Mouse (Mus musculus) regulatory T cell (primary cell): ENCODE data around the gene Daxx.

ENCODE experiments used
- in situ Hi-C: fragments of 300-600 bp; cut with MboI, MseI; formaldehyde crosslinking; loops from one replicate; pipeline ENCODE4 v1.15.1; 2025; ENCODE audit warnings: high pct_unique_total_duplicates

Gene Daxx

GRCm38 (mm10) chr17:33918293-33919203 is 9.3 kb downstream of the Daxx start:
- in situ Hi-C loops: loop anchor here (25.0 kb wide), 1 partner anchor 694 kb away; the partner anchor contains the start of genes Agpat1, Egfl8 and Rnf5

GRCm38 (mm10) chr17:33919351-33920281 is 10.4 kb downstream of the Daxx start:
- in situ Hi-C loops: loop anchor here (25.0 kb wide), 1 partner anchor 693 kb away; the partner anchor contains the start of genes Agpat1, Egfl8 and Rnf5

DNA sequence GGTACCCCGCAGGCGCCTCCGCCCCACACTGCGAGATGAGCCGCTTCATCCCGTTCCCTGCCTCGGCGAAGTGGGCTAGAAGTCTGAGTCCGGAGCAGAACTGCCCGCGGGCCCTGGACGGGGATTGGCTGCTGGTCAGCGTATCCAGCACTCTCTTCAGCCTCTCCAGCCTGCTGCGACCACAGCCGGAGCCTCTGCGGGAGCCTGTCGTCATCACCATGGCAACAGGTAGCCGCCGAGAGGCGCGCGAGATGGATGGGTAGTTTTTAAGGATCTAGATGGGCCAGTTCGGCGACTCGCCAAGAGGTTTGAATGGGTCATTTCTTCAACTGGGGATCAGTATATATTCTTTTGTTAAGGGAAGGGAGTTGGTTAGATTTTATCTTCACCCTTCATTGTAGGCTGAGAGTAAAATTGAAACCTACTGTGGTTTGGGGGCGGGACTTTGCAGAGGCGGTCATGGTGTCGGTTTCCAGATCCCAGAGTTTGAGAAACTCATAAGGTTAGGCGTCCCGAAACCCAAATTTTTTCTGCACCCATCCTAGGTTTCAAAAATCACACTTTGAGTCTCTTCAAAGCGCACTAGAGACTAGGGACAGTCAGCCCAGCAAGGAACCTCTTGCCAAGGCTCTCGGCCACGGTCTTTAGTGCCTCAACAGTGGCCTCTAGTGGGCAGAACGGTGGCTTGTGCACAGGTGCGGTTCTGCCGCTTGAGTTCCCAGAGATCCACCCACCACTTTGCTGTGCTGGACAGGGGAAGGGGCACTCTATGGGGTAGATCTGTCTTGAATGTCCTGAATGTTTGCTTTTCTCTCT is 11.3 kb downstream of the Daxx start:
- in situ Hi-C loops: loop anchor here (25.0 kb wide), 1 partner anchor 692 kb away; the partner anchor contains the start of genes Agpat1, Egfl8 and Rnf5

GRCm38 (mm10) chr17:33921361-33921760 is 12.1 kb downstream of the Daxx start:
- in situ Hi-C loops: loop anchor here (25.0 kb wide), 1 partner anchor 691 kb away; the partner anchor contains the start of genes Agpat1, Egfl8 and Rnf5

- in situ Hi-C loops: loop anchor here (25.0 kb wide), 1 partner anchor 688 kb away; the partner anchor contains the start of genes Agpat1, Egfl8 and Rnf5
These were observed 15.5 kb downstream of the Daxx start for GRCm38 (mm10) chr17:33924577-33925283.

DNA sequence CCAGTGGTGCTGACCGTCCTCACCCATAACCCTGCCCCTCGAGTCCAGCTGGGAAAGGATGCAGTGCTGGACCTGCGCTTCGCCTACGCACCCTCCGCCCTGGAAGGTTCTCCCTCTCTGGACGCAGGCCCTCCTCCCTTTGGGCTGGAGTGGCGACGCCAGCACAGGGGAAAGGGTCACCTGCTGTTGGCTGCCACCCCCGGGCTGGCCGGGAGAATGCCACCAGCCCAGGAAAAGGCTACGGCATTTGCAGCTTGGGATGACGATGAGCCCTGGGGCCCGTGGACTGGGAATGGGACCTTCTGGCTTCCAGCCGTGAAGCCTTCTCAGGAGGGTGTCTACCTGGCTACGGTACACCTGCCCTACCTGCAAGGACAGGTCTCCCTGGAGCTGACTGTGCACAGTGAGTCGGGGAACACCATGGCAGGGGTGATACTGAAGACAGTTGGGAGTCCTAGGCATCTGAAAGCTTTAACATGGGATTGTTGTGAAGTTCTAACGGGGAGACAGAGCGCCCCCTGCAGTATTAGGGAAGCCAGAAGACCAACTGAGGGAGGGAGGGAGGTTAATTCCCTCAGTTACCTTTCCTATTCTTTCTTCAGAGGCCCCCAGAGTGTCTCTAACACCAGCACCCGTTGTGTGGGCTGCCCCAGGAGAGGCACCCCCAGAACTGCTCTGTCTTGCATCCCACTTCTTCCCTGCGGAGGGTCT is 16.3 kb downstream of the Daxx start:
- in situ Hi-C loops: no loop called here

DNA sequence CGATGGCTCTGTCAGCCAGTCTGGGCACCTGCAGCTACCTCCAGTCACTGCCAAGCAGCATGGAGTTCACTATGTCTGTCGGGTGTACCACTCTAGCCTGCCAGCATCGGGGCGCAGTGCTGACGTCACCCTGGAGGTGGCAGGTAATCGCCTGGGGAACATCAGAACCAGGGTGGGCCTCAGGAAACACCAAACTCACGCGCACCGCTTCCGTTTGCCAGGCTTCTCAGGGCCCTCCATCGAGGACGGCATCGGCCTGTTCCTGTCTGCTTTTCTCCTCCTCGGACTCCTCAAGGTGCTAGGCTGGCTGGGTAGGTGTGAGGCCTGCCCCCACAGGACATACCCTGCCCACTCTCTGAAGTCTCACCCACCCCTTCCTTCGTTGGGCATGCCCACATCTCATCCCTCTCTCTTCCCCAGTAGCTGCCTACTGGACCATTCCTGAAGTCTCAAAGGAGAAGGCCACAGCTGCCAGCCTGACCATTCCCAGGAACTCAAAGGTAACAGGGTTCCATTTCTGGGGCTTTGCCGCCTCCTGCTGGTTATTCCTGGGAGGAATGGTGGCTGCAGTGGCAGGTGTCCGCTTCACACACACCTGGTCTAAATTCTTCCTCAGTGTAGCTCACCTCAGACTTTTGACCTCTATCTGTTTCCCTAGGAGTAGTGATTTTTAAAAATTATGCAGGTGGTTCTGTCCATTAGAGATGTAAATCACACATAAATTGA is 17.2 kb downstream of the Daxx start:
- in situ Hi-C loops: no loop called here

DNA sequence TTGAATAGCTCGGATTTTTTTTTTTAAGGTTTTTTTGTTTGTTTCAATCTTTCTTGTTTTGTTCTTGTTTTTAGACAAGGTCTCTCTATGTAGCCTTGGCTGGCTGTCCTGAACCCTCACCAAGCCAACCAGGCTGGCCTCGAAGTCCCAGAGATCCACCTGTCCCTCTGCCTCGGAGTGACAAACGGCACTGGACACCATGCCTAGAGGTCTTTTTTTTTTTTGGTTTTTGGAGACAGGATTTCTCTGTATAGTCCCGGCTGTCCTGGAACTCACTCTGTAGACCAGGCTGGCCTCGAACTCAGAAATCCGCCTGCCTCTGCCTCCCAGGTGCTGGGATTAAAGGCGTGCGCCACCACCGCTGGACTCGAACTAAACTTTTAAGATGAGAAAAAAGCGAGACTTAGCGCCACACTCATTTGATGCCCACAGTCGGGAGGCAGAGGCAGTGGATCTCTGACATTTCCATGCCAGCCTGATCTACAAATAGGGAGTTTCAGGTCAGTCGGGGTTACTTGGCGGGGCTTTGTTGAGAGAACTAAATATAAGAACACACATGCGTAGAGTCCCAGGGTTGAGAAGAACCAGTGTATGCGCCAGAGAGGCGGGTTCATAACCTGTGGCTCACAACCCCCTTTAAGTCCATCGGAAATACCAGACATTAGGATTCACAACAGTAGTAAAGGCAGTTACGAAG is 19.2 kb downstream of the Daxx start:
- in situ Hi-C loops: no loop called here

DNA sequence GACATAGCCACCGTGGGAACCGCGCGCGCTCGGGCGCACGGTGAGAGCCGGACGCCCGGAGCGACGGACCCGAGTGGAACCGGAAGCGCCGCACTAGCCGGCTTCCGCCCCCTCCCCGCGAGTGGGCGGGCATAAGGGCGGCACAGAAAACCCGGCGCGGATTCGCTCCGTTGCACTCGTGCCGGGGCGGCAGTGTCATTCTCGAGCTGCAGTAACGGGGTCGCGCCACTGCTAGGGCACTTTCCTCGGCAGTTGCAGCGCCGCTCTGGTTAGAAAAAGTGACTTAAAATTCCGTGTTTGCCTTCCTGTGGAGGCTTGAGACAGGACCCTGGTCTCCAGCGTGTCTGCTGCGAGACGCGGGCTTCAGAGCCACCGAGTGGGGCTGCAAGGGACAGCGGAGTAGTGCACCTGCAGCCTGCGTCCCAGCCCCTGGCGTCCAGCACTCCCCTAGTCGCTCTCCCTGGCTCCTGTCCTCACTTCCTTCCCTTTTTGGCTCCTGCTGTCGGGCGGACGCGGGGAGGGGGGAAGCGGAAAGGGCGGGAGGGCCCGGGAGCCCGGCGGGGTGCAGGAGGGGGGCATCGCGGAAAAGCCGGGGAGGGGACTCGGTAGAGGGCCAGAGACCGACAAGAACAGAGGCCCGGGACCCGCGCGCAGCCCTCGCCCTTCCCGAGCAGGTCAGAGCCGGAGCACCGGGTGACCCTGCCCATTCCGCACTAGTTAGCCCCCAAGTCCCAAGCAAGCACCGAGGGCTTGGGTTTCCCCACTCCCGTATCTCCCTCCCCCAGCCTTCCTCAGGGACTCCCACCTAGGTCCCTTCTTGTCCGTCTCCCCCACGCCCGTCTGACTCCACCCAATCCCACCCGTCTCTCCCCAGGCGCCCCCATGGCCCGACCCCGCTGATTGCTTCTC is 20.4 kb downstream of the Daxx start, which contains the start of gene Rgl2:
Gene Rgl2, plus strand, starts transcription at position 173 of the 909 bp plus-strand sequence.
- in situ Hi-C loops: loop anchor here (5.0 to 10.0 kb wide), 2 partner anchors 37 to 975 kb away; partner anchors contain the start of gene Kifc1

GRCm38 (mm10) chr17:33930280-33931158 is 21.3 kb downstream of the Daxx start:
- in situ Hi-C loops: loop anchor here (5.0 to 10.0 kb wide), 2 partner anchors 38 to 974 kb away; partner anchors contain the start of gene Kifc1

DNA sequence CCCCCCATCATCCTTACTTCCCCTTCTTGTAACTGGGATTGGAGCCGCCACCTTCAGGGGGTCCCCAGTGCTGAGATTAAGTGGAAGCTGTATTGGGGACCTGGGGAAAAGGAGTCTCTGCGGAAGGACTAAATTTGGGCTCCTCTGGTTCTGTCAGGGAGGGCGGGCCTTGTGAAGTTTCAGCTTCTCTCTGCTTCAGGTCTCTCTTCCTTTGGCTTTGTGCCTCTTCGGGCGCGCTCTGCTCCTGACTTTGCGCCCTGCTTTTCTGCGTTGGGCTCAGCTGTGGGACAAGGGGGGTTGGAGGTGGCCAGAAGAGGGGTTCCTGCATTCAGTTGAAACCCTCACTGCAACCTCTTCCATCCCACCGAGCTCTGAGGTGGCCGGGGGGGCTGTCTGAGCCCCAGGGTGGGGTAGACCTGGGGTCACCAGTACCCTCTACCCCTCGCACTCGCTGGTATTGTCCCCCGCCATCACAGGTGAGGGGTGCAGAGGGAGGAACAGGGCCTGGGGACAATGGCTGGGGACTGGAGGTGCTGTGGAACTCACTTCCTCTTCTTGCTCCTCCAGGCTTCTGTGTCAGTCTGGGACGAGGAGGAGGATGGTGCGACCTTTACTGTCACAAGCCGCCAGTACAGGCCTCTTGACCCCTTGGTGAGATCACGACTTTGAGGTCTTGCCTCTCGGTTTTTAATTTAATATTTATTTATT is 22.1 kb downstream of the Daxx start:
- in situ Hi-C loops: loop anchor here (5.0 to 10.0 kb wide), 2 partner anchors 39 to 973 kb away; partner anchors contain the start of gene Kifc1

GRCm38 (mm10) chr17:33931947-33932346 is 22.7 kb downstream of the Daxx start:
- in situ Hi-C loops: loop anchor here (5.0 to 10.0 kb wide), 2 partner anchors 40 to 973 kb away; partner anchors contain the start of gene Kifc1

GRCm38 (mm10) chr17:33932448-33932847 is 23.2 kb downstream of the Daxx start:
- in situ Hi-C loops: loop anchor here (5.0 to 10.0 kb wide), 2 partner anchors 40 to 972 kb away; partner anchors contain the start of gene Kifc1

DNA sequence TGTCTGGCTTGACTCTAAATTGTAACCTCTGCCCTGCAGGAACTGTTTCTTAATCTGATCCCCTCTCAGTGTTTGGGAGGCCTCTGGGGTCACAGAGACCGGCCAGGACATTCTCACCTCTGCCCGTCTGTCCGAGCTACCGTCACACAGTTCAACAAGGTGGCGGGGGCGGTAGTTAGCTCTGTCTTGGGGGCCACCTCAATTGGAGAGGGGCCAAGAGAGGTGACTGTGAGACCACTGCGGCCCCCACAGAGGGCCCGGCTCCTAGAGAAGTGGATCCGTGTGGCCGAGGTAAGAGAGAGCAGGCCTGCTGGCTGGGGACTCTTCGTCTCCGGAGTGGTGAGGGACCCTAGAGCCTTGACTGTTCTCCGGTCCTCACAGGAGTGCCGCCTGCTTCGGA is 23.8 kb downstream of the Daxx start:
- in situ Hi-C loops: loop anchor here (5.0 to 10.0 kb wide), 2 partner anchors 41 to 972 kb away; partner anchors contain the start of gene Kifc1
